Mouse (Mus musculus) CH12F3 (cell line): Measurements from ENCODE around the gene Cdh23.

Source experiments
- in situ Hi-C: fragments of 300-500 bp; cut with MboI; formaldehyde crosslinking; loops from 2 replicates; pipeline ENCODE4 v1.14.3; 2020; ENCODE audit warnings: low sequenced_read_pairs

The Cdh23 gene

DNA sequence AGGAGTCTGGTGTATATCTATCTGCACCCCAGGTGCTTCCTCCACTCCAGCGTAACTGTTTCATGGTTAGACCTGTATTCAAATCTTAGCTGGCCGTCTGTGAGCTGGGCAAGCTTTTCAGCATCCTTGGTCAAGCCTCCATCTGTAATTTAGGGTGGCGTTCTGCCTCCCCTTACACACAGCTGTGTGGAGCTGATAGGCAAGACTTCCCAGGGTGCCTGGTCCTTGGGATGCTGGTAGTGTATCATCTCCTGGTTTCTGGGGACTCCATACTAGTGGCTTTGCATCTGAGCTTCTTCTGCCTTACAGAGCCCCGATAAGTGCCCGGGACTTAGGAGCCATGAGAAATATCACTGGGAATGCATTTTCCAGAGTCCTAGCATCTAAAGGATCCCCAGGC is 346.6 kb downstream of the Cdh23 start:
- in situ Hi-C loops = no loop called here

DNA sequence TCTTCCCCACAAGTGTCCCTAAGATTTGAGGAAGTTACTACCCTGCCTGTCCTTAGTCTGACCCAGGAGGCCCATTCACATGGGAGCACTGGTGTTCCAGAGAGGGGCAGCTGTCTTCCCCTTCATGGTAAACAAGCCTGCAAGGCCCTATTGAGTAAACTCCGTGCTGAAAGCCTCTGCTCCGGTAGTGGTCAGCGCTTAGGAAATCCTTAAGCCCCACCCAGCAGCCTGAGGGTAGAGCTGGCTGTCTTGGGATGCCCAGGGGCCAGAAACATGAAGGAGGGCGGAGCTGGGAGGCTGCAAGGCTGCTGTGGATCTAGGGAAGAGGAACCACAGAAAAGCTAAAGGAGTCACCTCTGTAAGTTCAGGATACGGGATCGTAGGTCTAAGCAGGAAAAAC is 347.2 kb downstream of the Cdh23 start:
- in situ Hi-C loops = no loop called here

- in situ Hi-C loops = no loop called here
These were observed 348.3 kb downstream of the Cdh23 start for GRCm38 (mm10) chr10:60347768-60348610.

DNA sequence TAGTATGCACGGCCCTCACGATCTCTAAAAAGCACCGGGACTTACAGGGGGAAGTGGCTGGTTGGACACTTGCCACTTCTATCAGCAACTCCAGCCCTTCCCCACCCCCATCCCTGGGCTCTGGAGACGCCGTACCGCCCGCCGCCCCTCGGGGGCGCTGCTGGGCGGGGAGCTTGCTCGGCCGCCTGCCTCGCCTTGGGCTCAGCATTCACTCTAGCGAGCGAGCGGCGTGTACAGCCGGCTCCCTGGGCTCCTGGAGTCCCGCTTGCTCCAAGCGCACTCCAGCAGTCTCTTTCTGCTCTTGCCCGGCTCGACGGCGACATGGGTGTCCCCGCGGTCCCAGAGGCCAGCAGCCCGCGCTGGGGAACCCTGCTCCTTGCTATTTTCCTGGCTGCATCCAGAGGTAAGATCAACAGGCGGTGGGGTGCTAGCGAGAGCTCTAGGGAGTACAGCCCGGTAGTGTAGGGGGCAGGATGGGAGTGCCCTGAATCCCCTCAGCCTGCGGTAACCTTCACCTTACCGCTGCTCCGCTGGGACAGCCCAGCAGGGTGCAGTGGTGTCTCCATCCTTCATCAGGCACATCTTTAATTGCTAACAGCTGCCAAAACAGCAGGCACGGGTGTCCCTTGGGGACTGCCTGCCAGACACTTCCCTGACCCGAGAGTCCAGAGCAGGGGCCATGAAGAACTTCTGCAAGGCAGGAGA is 349.4 kb downstream of the Cdh23 start, which contains the start of gene Vsir:
Gene Vsir (plus strand): TSS at position 151 of the 705 bp plus-strand sequence.
- in situ Hi-C loops = no loop called here

- in situ Hi-C loops = no loop called here
These were observed 350.2 kb downstream of the Cdh23 start for GRCm38 (mm10) chr10:60346056-60346455.

DNA sequence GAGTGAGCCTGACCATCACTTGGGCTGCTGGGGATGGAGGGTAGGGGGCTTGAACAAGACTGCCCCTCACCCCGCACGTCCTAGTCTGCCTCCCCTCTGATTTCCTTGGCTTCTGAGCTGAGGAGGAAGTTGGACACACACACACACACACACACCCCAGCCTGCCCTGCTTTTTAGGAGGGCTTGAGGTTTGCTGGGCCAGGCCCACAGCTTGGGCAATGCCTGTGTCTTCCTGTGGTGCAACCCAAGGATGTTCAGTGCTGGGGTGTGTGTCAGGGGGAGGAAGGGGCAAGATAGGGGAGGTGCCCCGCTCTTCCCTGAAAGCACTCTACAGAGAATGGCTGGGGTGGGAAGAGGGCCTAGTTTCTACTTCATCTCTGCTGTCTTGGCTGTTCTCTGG is 352.2 kb downstream of the Cdh23 start:
- in situ Hi-C loops = no loop called here

- in situ Hi-C loops = no loop called here
These were observed 354.8 kb downstream of the Cdh23 start for GRCm38 (mm10) chr10:60341528-60341927.

DNA sequence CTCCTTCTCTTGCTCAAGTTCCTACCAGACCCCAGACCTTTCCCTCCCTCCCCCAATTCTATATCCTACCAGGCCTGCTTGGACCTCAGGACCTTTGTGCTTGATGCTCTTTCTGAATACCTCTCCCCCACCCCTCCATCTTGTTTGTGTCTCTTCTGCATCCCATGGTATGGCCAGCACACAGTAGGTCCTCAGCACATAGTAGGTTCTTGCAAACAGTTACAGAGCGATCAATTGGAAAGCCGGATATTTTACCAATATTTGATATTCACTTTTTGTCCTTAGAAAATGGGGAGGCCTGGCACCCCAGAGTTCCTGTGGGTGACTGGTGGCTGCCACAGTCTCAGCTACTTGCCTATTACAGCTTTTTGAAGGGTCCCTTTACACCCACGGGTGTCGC is 361.3 kb downstream of the Cdh23 start:
- in situ Hi-C loops = no loop called here

DNA sequence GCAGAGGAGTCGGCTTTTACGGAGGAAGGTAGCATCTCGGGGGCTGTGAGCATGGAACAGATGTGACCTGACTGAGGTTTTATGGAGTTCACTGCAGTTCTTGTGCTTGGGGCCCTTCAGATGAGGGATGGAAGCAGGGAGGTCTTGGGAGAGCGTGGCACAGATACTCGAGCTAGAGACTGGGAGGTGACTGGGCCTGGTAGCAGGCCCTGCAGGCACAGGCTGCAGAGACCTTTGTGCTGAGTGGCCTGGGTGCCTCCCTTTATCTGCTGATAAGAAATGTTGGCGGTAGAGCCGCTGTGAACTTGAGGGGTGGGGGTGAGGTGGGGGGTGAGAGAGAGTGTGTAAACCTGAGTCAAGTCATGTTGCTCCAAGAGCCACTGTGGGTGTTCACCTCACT is 361.7 kb downstream of the Cdh23 start:
- in situ Hi-C loops = no loop called here

- in situ Hi-C loops = no loop called here
These were observed 367.2 kb downstream of the Cdh23 start for GRCm38 (mm10) chr10:60328963-60329650.

GRCm38 (mm10) chr10:60316166-60316565 is 380.1 kb downstream of the Cdh23 start:
- in situ Hi-C loops = loop anchor here (25.0 kb wide), 1 partner anchor 746 kb away; no protein-coding TSS in a partner anchor

DNA sequence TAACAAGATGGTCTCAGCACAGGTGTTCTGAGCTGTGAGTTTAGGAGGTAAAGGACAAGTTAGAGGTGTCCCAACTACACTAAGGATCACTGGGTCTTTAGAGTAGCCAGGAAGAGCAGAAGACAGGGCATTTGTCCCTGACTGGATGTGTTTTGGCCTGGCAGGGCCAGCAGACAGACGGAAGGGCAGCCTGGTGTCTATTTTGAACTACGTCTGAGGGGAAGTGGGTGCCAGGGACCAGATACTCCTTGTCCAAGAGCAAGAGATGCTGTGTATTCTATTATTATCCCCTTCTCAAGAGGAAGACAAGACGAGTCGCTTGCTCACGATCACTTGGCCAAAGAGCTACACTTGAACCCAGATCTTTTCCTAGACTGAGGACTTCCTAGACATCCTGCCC is 382.7 kb downstream of the Cdh23 start:
- in situ Hi-C loops = loop anchor here (25.0 kb wide), 1 partner anchor 749 kb away; no protein-coding TSS in a partner anchor

- in situ Hi-C loops = loop anchor here (25.0 kb wide), 1 partner anchor 752 kb away; no protein-coding TSS in a partner anchor
These were observed 385.7 kb downstream of the Cdh23 start for GRCm38 (mm10) chr10:60310629-60311028.

DNA sequence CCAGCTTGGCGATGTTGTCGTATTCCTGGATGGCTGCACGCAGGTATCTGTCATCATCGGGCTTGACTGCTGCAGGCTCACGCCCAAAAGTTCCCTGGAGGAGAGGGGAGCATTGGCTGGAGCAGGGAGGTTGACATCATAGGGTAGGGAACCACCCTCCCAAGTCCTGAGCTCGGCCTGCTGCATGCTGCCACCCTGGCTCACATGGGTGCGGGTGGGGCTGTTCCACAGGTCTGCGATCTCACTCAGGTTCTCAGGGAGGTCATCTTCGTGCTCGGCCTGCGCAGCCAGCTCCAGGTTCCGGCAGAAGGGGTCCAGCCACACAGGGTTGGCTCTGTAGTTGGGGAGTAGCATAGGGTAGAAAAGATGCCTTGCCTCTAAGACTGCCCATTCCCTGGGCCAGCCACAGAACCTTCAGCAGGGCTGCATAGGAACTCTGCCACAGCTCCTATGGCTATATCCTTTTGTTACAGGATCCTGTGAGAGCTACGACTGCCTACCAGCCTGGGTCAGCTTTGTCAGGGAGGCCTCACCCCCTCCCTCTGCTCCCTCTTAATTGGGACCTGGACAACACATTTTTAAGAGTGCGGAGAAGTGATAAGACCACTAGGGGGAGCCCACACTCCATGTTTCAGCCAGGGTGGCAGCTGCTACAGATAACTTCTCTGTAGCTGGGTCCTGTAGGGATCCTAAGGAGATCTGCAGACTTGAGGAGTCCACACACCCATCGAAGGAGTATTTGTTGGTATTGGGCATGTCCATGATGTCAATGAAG is 391.2 kb downstream of the Cdh23 start:
- in situ Hi-C loops = loop anchor here (10.0 to 25.0 kb wide), 3 partner anchors 90 to 757 kb away; partner anchors contain the start of genes Gm17455 and Slc29a3

- in situ Hi-C loops = loop anchor here (10.0 to 25.0 kb wide), 3 partner anchors 91 to 759 kb away; partner anchors contain the start of genes Gm17455 and Slc29a3
These were observed 392.9 kb downstream of the Cdh23 start for GRCm38 (mm10) chr10:60303419-60303818.

DNA sequence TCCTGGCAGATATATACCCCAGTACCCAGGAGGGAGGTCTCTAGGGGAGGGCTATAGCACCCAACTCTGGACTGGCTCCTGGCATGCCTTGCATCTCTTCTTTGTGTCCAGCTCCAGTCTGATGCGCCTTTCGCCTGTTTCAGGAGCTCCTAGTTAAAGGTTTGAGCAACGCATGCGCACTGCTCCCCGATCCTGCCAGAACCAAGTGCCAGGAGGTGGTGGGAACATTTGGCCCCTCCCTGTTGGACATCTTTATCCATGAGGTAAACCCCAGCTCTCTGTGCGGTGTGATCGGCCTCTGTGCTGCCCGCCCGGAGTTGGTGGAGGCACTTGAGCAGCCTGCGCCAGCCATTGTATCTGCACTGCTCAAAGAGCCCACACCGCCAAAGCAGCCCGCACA is 396.7 kb downstream of the Cdh23 start:
- in situ Hi-C loops = loop anchor here (10.0 to 25.0 kb wide), 3 partner anchors 95 to 763 kb away; partner anchors contain the start of genes Gm17455 and Slc29a3

GRCm38 (mm10) chr10:60296027-60296426 is 400.3 kb downstream of the Cdh23 start:
- in situ Hi-C loops = no loop called here

DNA sequence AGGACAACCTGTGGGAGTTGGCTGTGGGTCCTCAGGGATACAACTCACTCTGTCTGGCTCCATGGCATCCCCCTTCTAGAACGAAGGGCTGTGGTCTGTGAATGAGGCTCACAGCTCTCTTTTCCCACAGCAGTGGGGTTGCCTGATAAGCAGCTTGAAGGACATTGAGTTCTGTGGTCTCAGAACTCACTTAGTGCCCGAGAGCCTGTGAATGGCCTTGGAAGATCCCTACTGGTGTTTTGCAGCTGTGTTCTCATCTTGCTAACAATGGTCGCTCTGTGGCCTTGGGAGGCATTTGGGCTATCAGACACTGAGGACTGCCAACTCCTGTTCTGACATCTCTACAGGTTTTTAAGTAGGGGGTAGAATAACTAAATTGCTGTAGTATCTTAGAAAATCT is 400.9 kb downstream of the Cdh23 start:
- in situ Hi-C loops = no loop called here

DNA sequence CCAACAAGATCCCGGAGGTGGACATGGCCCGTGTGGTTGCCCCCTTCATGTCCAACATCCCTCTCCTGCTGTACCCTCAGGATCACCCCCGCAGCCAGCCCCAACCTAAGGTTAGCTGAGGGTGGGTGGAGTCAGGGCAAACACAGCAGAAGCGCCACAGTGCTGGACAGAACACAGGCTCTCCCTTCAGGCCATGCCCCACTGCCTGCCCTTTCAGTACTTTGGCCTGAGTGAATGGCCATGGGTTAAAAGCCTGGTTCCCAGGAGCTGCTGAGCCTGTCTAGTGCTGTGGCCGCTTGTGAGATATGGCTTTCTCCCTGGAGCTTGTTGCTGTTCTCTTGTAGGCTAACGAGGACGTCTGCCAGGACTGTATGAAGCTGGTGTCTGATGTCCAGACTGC is 401.7 kb downstream of the Cdh23 start:
- in situ Hi-C loops = no loop called here

- in situ Hi-C loops = no loop called here
These were observed 404.1 kb downstream of the Cdh23 start for GRCm38 (mm10) chr10:60292209-60292608.
